Mouse (Mus musculus) myocyte (in vitro differentiated cells): ENCODE results near the gene Wdr18. TPM values are rescaled to one million over a fixed set of nuclear protein-coding genes. Genes with fewer than 3 reads are reported as not detected.
A peak's percentile ranks its signal among the peaks of the same experiment; 100 is the strongest.

Experiments
- H3K27me3 ChIP-seq: one replicate; pipeline ENCODE4 v1.6.1; 2011; ENCODE audit not compliant: control insufficient read depth, insufficient read depth, insufficient read length
- H3K36me3 ChIP-seq: one replicate; pipeline ENCODE4 v1.6.1; 2011; ENCODE audit not compliant: control insufficient read depth, insufficient read depth
- H3K4me2 ChIP-seq: one replicate; pipeline ENCODE4 v1.6.1; 2011; ENCODE audit warnings: low read depth, control low read depth
- H3K4me3 ChIP-seq: one replicate; pipeline ENCODE4 v1.5.1; 2011; ENCODE audit warnings: mild to moderate bottlenecking, control low read depth, moderate library complexity
- H3K79me2 ChIP-seq: one replicate; pipeline ENCODE4 v1.6.1; 2011; ENCODE audit not compliant: control insufficient read depth, insufficient read depth
- H3ac ChIP-seq: one replicate; pipeline ENCODE4 v1.6.1; 2011; ENCODE audit not compliant: control insufficient read depth, insufficient read length
- CEBPB ChIP-seq: IDR thresholded peaks from 2 replicates; pipeline ENCODE4 v1.6.1; 2011; ENCODE audit warnings: mild to moderate bottlenecking, moderate library complexity; ENCODE audit not compliant: poor library complexity, insufficient read depth, severe bottlenecking
- E2F4 ChIP-seq: IDR thresholded peaks from one replicate; pipeline ENCODE4 v1.6.1; 2011; ENCODE audit warnings: mild to moderate bottlenecking, control low read depth, moderate library complexity; ENCODE audit not compliant: insufficient read depth
- MAX ChIP-seq: IDR thresholded peaks from one replicate; pipeline ENCODE4 v1.6.1; 2011; ENCODE audit warnings: low read depth, mild to moderate bottlenecking, control low read depth
- MYOD1 ChIP-seq, 3 experiments: IDR thresholded peaks; one replicate each; pipeline ENCODE4 v1.6.1; 2011; ENCODE audit warnings: control low read depth in 2 of 3, low read depth in 2 of 3, mild to moderate bottlenecking in 2 of 3, moderate library complexity in 1 of 3; ENCODE audit not compliant: insufficient read length in 2 of 3, control insufficient read depth in 1 of 3
- MYOG ChIP-seq, 3 experiments: IDR thresholded peaks; one replicate each; pipeline ENCODE4 v1.6.1; 2011; ENCODE audit warnings: control low read depth in 2 of 3, low read depth in 2 of 3, mild to moderate bottlenecking in 2 of 3; ENCODE audit not compliant: insufficient read length in 2 of 3, control insufficient read depth in 1 of 3, insufficient read depth in 1 of 3
- POLR2A ChIP-seq: IDR thresholded peaks from one replicate; pipeline ENCODE4 v1.6.1; 2011; ENCODE audit warnings: low read depth, mild to moderate bottlenecking, control low read depth, moderate library complexity; ENCODE audit not compliant: insufficient read length
- POLR2AphosphoS2 ChIP-seq: IDR thresholded peaks from one replicate; pipeline ENCODE4 v1.6.1; 2011; ENCODE audit warnings: low read depth, control low read depth; ENCODE audit not compliant: insufficient read length
- REST ChIP-seq: IDR thresholded peaks from one replicate; pipeline ENCODE4 v1.6.1; 2011; ENCODE audit warnings: mild to moderate bottlenecking, control low read depth, moderate library complexity; ENCODE audit not compliant: insufficient read depth, insufficient read length
- SRF ChIP-seq: IDR thresholded peaks from one replicate; pipeline ENCODE4 v1.6.1; 2011; ENCODE audit warnings: low read depth; ENCODE audit not compliant: control insufficient read depth, insufficient read length
- TCF12 ChIP-seq: IDR thresholded peaks from one replicate; pipeline ENCODE4 v1.6.1; 2011; ENCODE audit warnings: mild to moderate bottlenecking, control low read depth; ENCODE audit not compliant: poor library complexity, insufficient read depth, severe bottlenecking
- TCF3 ChIP-seq: IDR thresholded peaks from one replicate; pipeline ENCODE4 v1.6.1; 2011; ENCODE audit warnings: low read depth, control low read depth; ENCODE audit not compliant: insufficient read length
- USF1 ChIP-seq: IDR thresholded peaks from one replicate; pipeline ENCODE4 v1.6.1; 2011; ENCODE audit warnings: low read depth, mild to moderate bottlenecking, control low read depth, moderate library complexity
- polyA plus RNA-seq: library from polyadenylated mRNA; unstranded; fragments of >200 nt; fragmentation: generic; extraction: Trizol; gene quantifications from one replicate; pipeline ENCODE4 v1.2.1, GENCODE M21; 2012; ENCODE audit warnings: missing spikeins

Gene Wdr18
- polyA plus RNA-seq, 1 experiment, result 35.1 TPM

DNA sequence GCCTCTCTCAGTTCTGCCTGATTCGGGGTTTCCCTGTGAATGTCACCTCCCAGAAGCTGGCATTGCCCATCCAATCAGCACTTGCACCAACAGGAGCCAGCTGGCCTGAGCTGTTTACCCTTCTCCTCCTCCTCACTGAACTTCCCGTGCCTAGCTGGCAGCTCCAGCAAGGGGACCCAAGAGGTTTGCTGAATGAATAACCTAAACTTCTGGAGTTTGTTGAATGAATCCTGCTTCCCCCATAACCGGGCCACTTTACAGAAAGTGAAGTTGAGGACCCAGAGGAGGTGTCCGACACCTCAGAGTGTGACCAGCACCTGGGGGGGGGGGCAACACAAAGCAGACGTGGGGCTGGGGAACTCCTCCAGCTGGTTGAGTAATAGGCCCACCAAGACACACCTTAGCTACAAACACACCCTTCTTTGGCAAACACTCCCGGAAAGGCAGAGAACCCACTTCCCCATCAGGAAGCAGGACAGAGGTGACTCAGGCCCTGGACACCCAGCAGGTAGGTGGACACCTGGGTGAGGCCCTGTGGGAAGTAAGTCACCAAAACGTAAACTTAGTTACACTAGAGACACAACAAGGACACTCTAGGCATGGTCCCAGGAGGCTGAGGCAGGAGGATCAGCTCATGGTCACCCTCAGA lies 44.9 kb upstream of the Wdr18 start:
- Histone ChIP-seq H3K36me3 (no peaks in the 10 kb centered on the region), H3ac (no peak overlapping the region), H3K27me3 (peaks cover 14% of the 10 kb centered on the region), H3K79me2 (peaks cover 16% of the 10 kb centered on the region), H3K4me2 (peak overlapping the region; percentile 91), H3K4me3 (no peak overlapping the region)
- TF ChIP-seq TCF12 (no peak), POLR2A (no peak), MAX (no peak), REST (no peak), POLR2AphosphoS2 (no peak), MYOD1 (IDR thresholded peaks at IDR 0.05; ENCODE audit: control insufficient read depth in 1 of 3, insufficient read length in 2 of 3, low read depth in 2 of 3) (no peak), USF1 (no peak), TCF3 (no peak), CEBPB (no peak), E2F4 (no peak), SRF (no peak), MYOG (IDR thresholded peaks at IDR 0.05; ENCODE audit: control insufficient read depth in 1 of 3, insufficient read depth in 1 of 3, insufficient read length in 2 of 3, low read depth in 2 of 3) (no peak)

DNA sequence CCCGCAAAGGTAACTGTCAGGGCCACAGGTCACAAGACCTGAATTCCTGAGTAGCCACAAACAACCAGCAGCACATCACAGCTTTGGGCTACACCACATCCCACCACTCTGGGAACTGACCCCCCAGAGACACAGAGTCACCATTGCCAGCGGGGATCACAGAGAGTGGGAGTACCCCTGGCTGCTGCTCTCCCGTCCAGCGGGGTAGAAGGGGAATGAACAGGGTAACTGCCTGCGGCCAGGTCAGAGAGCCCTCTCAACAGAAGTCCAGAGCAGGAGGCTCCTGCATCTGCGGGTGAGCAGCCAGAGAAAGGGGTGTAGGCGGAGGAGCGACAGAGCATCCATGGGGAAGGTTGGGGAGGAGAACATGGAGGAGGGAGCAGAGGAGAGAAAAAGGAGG lies 43.9 kb upstream of the Wdr18 start:
- Histone ChIP-seq H3K79me2 (peaks cover 16% of the 10 kb centered on the region), H3K4me2 (peak overlapping the region; percentile 91), H3ac (peak overlapping the region; percentile 37), H3K36me3 (no peaks in the 10 kb centered on the region), H3K27me3 (peaks cover 24% of the 10 kb centered on the region), H3K4me3 (peak overlapping the region; percentile 84)
- TF ChIP-seq TCF3 (no peak), MAX (no peak), REST (no peak), POLR2A (no peak), POLR2AphosphoS2 (no peak), SRF (no peak), USF1 (no peak), E2F4 (no peak), CEBPB (no peak), MYOD1 (IDR thresholded peaks at IDR 0.05; ENCODE audit: control insufficient read depth in 1 of 3, insufficient read length in 2 of 3, low read depth in 2 of 3) (no peak), TCF12 (no peak), MYOG (IDR thresholded peaks at IDR 0.05; ENCODE audit: control insufficient read depth in 1 of 3, insufficient read depth in 1 of 3, insufficient read length in 2 of 3, low read depth in 2 of 3) (no peak)

DNA sequence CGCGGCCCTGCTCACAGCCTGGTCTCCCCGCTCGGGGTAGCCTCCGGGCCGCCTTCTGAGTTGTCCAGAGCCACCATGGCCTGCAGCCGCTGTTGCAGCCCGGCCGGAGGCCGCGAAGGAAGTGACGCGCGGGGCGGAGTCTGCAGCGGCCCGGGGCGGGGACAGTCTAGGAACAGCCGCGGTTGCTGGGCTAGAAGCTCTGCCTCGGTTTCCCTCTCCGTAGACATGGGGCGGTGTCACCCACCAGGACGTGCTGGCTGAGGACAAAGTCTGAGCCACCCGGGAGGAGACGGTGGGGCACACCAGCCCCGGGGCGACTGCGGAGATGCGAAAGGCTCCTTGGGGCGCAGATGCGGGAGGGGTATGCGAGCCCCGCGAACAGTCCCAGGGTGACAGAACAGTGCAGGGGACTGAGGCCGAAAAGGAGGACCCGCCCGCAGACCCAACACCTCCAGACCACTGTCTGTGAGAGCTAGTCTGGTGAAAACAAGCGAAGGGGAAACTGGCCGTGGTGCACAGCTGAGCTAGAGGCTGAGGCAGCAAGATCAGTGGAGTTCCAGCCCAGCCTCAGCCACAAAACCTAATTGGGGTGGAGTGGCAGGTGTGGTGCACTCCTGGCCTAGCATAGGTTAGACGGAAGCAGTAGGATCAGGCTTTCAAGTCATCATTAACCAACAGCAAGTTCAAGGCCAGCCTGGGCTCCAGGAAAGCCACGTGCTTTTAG lies 43.0 kb upstream of the Wdr18 start, which contains the start of gene Kiss1r:
TSS of gene Kiss1r (plus strand) at position 164 of the 724 bp plus-strand sequence.
- TF ChIP-seq POLR2A (peak; percentile 89), POLR2AphosphoS2 (peak; percentile 86), MAX (no peak)
- H3K4me3 ChIP-seq, result peak within 1 kb of the TSS; percentile 84
- H3K27me3 ChIP-seq, result peaks cover 32% of the 10 kb centered on the region
- H3ac ChIP-seq, result peak within 1 kb of the TSS; percentile 37
- H3K4me2 ChIP-seq, result peak within 1 kb of the TSS; percentile 91
- peaks cover 16% of the 10 kb centered on the region for H3K79me2 ChIP-seq
- no peaks in the 10 kb centered on the region for H3K36me3 ChIP-seq

DNA sequence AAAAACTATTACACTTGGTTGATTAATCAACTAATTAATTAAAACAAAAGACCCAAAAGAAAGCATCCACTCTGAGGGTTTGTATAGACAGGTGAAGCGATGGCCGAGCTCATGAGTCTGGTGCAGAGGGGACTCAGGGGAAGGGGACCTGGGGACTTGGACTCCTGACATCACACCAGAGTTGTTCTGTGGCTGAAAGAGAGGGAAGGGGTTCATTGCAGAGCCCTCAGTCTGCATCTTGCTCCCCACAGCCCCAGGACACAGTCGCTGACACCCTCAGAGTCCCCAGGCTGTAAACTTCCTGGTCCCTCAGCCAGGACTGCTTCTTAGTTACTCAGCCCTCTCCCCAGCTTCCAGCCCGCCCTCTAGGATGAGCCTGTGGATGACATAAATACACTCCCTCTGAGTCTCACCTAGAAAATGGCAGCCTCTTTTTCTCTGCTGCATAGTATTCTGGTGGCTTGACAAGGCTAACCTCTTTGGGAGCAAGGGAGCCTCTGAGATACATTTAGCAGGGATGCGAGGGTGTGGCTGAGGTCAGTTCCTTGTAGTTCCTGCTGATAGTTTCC lies 42.3 kb upstream of the Wdr18 start:
- TF ChIP-seq MYOD1 (IDR thresholded peaks at IDR 0.05; ENCODE audit: control insufficient read depth in 1 of 3, insufficient read length in 2 of 3, low read depth in 2 of 3) (no peak), POLR2AphosphoS2 (no peak), POLR2A (no peak), USF1 (no peak), MAX (no peak), MYOG (IDR thresholded peaks at IDR 0.05; ENCODE audit: control insufficient read depth in 1 of 3, insufficient read depth in 1 of 3, insufficient read length in 2 of 3, low read depth in 2 of 3) (no peak), TCF3 (no peak), REST (no peak), CEBPB (no peak), SRF (no peak)
- peak overlapping the region; percentile 91 for H3K4me2 ChIP-seq
- no peaks in the 10 kb centered on the region for H3K36me3 ChIP-seq
- H3K27me3 ChIP-seq, result peaks cover 32% of the 10 kb centered on the region
- peak overlapping the region; percentile 37 for H3ac ChIP-seq
- peak overlapping the region; percentile 84 for H3K4me3 ChIP-seq
- H3K79me2 ChIP-seq, result peaks cover 16% of the 10 kb centered on the region
